Mouse (Mus musculus) stomach, postnatal 0 days (tissue): ENCODE measurements around the gene Oip5. TPM values are rescaled to one million over a fixed set of nuclear protein-coding genes. Genes with fewer than 3 reads are reported as not detected.
"Not testable (repeated sequence)": the region's sequence is repeated elsewhere in the genome, so short reads cannot be mapped to it uniquely, and the experiment has no call there.

Experiments
- ATAC-seq: fragments of 200-750 bp; cut with Nextera tagmentation; 2 replicates; pipeline ENCODE4 v1.8.0; 2017; ENCODE audit not compliant: low FRiP score, low TSS enrichment
- DNase-seq: peaks from one replicate; pipeline ENCODE4 v3.0.0-alpha.2; 2016; ENCODE audit warnings: low spot score
- H3K27ac ChIP-seq: fragments of 300-500 bp; sonication (generic); replicated peaks from 2 replicates; pipeline ENCODE4 v1.5.1; 2014; ENCODE audit warnings: mild to moderate bottlenecking, control low read depth
- H3K27me3 ChIP-seq: fragments of 300-500 bp; sonication (generic); 2 replicates; pipeline ENCODE4 v1.6.1; 2014; ENCODE audit warnings: low read length; ENCODE audit not compliant: control insufficient read depth, insufficient read depth
- H3K36me3 ChIP-seq: fragments of 300-500 bp; sonication (generic); 2 replicates; pipeline ENCODE4 v1.6.1; 2014; ENCODE audit warnings: low read length, mixed read lengths; ENCODE audit not compliant: control insufficient read depth, insufficient read depth
- H3K4me1 ChIP-seq: fragments of 300-500 bp; sonication (generic); replicated peaks from 2 replicates; pipeline ENCODE4 v1.6.1; 2014; ENCODE audit warnings: antibody characterized with exemption; ENCODE audit not compliant: control insufficient read depth, insufficient read depth
- H3K4me2 ChIP-seq: fragments of 300-500 bp; sonication (generic); replicated peaks from 2 replicates; pipeline ENCODE4 v1.6.1; 2014; ENCODE audit warnings: low read depth, mild to moderate bottlenecking, control low read depth, moderate library complexity
- H3K4me3 ChIP-seq: fragments of 300-500 bp; sonication (generic); 2 replicates; pipeline ENCODE4 v1.5.1; 2014; ENCODE audit warnings: low read depth, low read length, control low read depth
- H3K9ac ChIP-seq: fragments of 300-500 bp; sonication (generic); 2 replicates; pipeline ENCODE4 v1.6.1; 2014; ENCODE audit warnings: mild to moderate bottlenecking, low read length, control low read depth, mixed read lengths
- H3K9me3 ChIP-seq: fragments of 300-500 bp; sonication (generic); 2 replicates; pipeline ENCODE4 v1.6.1; 2016; ENCODE audit warnings: low read length; ENCODE audit not compliant: control insufficient read depth
- CTCF ChIP-seq: IDR thresholded peaks from 2 replicates; pipeline ENCODE4 v1.5.1; 2016; ENCODE audit warnings: antibody characterized with exemption, low read depth, mild to moderate bottlenecking, moderate library complexity
- EP300 ChIP-seq: optimal IDR thresholded peaks from 2 replicates; pipeline ENCODE3; 2016; ENCODE audit warnings: antibody characterized with exemption
- WGBS: fragments of 180-500 bp; shearing (Covaris S2); extraction: QIAGEN DNeasy Blood & Tissue Kit; methylation state at CpG from one replicate; pipeline ENCODE4 v1.1.7; 2014; 5-methylcytosine and 5-hydroxymethylcytosine counted together
- polyA plus RNA-seq: library from polyadenylated mRNA; unstranded; fragments of >200 nt; fragmentation: Nextera tagmentation; extraction: Ambion mirVana; gene quantifications from 2 replicates; pipeline ENCODE4 v1.2.1, GENCODE M21; 2015

Oip5 gene
- polyA plus RNA-seq, 1 experiment from 2014 or later: 9.3 TPM

DNA sequence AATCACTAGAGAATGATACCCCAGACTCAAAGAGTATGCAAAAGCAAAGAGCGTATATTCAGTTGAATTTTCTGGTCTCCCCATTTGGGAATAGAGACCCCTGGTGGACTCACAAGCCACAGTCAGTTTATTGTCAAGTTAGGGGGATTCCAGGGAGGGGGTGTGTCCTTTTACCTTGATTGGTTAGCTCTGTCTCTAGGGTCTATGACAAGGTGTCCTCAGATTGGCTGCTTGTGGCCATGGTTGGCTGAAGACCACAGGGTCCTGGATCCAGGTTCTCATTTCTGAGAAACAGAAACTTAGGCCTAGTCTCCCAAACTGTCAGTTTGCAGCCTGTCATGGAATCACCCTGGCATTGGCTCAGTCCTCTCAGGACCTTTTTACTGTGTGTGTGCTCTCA lies 18.5 kb upstream of the Oip5 start:
- Histone ChIP-seq H3K27me3 (no peaks in the 10 kb centered on the region), H3K4me2 (no peak overlapping the region), H3K27ac (no peak overlapping the region), H3K9me3 (no peaks in the 10 kb centered on the region), H3K36me3 (peaks cover 18% of the 10 kb centered on the region), H3K9ac (no peak overlapping the region), H3K4me1 (no peaks in the 10 kb centered on the region), H3K4me3 (no peak overlapping the region)
- 94% methylated on average over 1 of the region's 1 CpGs for WGBS
- ATAC-seq (no peak), DNase-seq (no peak)
- peak; percentile 28 for TF ChIP-seq CTCF
- no peak for TF ChIP-seq EP300

DNA sequence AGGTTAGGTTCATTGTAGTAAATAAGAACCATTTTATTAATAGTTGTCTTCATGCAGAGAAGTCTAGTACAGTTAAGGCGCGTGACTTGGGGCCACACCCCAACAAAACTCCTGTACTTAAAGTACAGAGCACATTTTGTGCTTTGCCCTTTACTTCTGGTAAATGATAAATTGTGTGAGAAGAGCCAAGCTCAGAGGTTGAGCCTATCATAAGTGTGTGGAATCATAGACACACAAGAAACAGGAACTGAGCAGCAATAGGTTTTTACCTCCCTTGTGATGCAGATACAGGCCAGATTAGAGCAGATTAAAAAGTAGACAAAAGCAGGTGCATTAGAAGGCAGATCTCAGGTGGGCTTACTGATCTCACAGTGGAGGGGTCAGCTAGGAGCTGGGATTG lies 3.0 kb upstream of the Oip5 start:
- no peak for TF ChIP-seq EP300
- TF ChIP-seq CTCF: no peak
- DNase-seq (no peak), ATAC-seq (no peak)
- Histone ChIP-seq H3K9me3 (no peaks in the 10 kb centered on the region), H3K36me3 (no peaks in the 10 kb centered on the region), H3K4me3 (no peak overlapping the region), H3K9ac (0 out of 2 replicates have a peak overlapping the region, but pooled peaks have one; percentile 13), H3K4me2 (no peak overlapping the region; the same call in 1 of the 2 replicates), H3K27me3 (no peaks in the 10 kb centered on the region), H3K27ac (no peak overlapping the region), H3K4me1 (peaks cover 5% of the 10 kb centered on the region; the same call in 1 of the 2 replicates)
- WGBS: 84% methylated on average over 2 of the region's 2 CpGs

DNA sequence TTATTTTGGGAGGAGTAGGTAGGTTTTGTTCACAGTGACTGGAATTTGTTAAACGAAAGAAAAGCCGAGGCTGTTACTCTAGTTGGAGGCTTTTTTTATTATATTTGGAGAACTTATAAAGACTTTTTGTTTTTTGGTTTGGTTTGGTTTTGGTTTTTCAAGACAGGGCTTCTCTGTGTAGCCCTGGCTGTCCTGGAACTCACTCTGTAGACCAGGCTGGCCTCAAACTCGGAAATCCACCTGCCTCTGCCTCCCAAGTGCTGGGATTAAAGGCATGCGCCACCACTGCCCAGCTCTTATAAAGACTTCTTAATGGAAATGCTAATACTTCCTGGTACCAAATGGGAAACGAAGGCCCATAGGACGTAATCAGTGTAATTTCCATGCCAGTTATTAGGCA lies 733 bp upstream of the Oip5 start:
- Histone ChIP-seq H3K4me2 (peak overlapping the region; percentile 76), H3K9ac (peak overlapping the region; percentile 50), H3K4me3 (peak overlapping the region; percentile 75)
- H3K36me3 ChIP-seq, H3K9me3 ChIP-seq, H3K27me3 ChIP-seq, DNase-seq, ATAC-seq, H3K4me1 ChIP-seq, H3K27ac ChIP-seq: not testable (repeated sequence)
- 5% methylated on average over 6 of the region's 6 CpGs for WGBS

DNA sequence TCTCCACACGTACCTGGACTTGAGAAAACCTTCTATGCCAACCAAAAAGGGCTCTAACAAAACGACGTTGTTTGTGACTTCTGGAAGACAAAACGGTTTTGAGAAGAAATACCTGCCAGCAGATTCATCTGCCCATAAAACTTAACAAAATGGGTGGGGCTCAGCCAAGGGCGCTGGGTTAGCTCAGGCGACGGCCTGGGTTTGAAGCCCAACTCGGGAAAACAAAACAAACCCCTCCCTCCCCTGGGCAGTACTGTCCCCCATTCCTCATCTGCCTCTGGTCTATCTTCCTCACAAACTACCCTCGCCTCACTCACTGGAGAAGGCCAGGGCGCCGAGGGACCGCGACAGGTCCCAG lies 449 bp downstream of the Oip5 start:
- Histone ChIP-seq H3K27ac (peak overlapping the region; percentile 74), H3K36me3 (no peaks in the 10 kb centered on the region), H3K4me1 (peaks cover 5% of the 10 kb centered on the region; the same call in 1 of the 2 replicates), H3K9me3 (no peaks in the 10 kb centered on the region), H3K4me2 (peak overlapping the region; percentile 88), H3K9ac (peak overlapping the region; percentile 66), H3K4me3 (peak overlapping the region; percentile 75), H3K27me3 (no peaks in the 10 kb centered on the region)
- under 1% methylated on average over 13 of the region's 13 CpGs for WGBS
- DNase-seq: no peak
- ATAC-seq: no peak
- TF ChIP-seq CTCF (no peak), EP300 (no peak)

DNA sequence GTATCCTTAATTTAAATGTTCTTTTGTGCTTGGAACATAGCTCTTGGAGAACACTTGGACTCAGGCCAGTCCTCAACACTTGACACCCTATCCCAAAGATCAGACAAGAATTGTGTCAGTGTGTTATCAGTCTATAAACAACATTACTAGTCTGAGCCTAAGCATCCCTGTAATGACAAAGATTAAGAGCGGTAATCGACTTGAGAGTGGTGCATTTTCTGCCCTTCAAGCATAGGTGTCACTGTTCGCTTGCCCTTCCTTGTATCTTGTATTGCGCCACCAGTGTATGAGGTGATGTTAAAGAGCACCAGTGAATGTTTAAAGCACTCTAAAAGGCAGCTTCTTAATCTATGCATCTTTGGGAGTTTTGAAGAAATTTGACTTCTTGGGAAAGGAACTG lies 11.2 kb downstream of the Oip5 start:
- Histone ChIP-seq H3K36me3 (peaks cover 3% of the 10 kb centered on the region; the same call in 1 of the 2 replicates), H3K4me1 (no peaks in the 10 kb centered on the region), H3K9me3 (no peaks in the 10 kb centered on the region), H3K9ac (no peak overlapping the region), H3K4me2 (no peak overlapping the region), H3K27me3 (no peaks in the 10 kb centered on the region), H3K4me3 (no peak overlapping the region), H3K27ac (no peak overlapping the region)
- no peak for DNase-seq
- 85% methylated on average over 4 of the region's 4 CpGs for WGBS
- no peak for TF ChIP-seq EP300
- TF ChIP-seq CTCF: peak; percentile 51
- no peak for ATAC-seq

DNA sequence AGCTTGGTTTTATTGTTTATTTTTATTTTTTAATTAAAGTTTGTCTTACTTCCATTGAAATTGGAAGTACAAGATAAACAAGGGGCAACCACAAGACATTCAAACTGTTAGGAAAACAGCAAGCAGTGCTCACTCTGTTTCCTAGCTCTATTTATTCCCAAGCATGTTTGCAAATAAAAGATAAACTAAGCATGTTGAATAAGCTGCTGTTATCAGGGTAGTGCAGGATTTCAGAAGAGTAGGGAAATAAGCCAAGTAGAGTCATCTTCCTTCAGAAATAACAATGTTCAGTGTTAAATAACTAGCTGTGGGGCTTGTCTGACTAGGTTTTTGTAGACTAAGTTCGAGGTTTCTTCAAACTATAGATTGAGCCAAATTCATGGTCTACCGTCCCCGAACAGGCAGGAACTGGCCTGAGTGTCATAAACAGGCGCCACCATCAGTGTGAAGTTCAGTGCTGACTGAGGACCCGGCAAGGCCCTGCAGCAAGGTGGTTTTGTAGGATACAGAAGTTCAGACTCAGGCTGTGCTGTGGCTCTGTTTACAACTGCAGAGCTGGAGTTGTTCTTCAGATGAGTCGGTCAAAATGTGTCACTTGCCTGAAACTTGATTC lies 12.8 kb downstream of the Oip5 start:
- TF ChIP-seq CTCF (no peak), EP300 (no peak)
- H3K9ac ChIP-seq: no peak overlapping the region
- no peaks in the 10 kb centered on the region for H3K27me3 ChIP-seq
- H3K9me3 ChIP-seq: no peaks in the 10 kb centered on the region
- 85% methylated on average over 6 of the region's 6 CpGs for WGBS
- DNase-seq: no peak
- no peak for ATAC-seq
- no peak overlapping the region for H3K27ac ChIP-seq
- no peak overlapping the region for H3K4me3 ChIP-seq
- H3K4me2 ChIP-seq: no peak overlapping the region
- peaks cover 3% of the 10 kb centered on the region; the same call in 1 of the 2 replicates for H3K36me3 ChIP-seq
- H3K4me1 ChIP-seq: no peaks in the 10 kb centered on the region
